Mouse (Mus musculus) G1E (cell line): Measurements from ENCODE around the gene Tas2r131.

Experiments used
- CTCF ChIP-seq: IDR thresholded peaks from 2 replicates; pipeline ENCODE4 v1.5.1; 2012; ENCODE audit warnings: low read depth, low read length, inconsistent platforms, mixed read lengths
- GATA1 ChIP-seq: IDR thresholded peaks from 2 replicates; pipeline ENCODE4 v1.6.1; 2012; ENCODE audit warnings: borderline replicate concordance, low read length, inconsistent platforms, mixed read lengths
- GATA2 ChIP-seq: IDR thresholded peaks from 2 replicates; pipeline ENCODE4 v1.6.1; 2012; ENCODE audit warnings: low read depth, low read length, inconsistent platforms, borderline replicate concordance
- POLR2AphosphoS5 ChIP-seq: IDR thresholded peaks from 2 replicates; pipeline ENCODE4 v1.6.1; 2012; ENCODE audit warnings: low read depth, low read length, inconsistent platforms; ENCODE audit not compliant: insufficient replicate concordance
- TAL1 ChIP-seq: conservative IDR thresholded peaks from 2 replicates; pipeline ENCODE4 v1.6.1; 2012; ENCODE audit warnings: low read depth, low read length, inconsistent platforms, mixed read lengths

DNA sequence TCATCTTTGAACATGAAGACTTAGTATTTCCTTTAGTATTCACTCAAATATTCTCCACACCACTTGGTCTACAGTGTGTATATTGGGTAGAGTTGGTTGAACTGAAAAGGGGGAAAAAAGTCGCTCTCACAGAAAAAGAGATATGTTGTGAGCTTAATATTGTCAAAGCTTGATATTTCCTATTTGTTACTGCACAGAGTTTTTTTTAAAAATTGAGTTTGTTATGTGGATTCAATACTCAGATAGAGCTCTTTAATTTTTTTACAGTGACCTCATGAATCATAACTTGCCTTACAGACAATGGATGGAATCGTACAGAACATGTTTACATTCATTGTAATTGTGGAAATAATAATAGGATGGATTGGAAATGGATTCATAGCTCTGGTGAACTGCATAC lies 6.9 kb downstream of the Tas2r131 start, which contains the start of gene Tas2r129:
- TF ChIP-seq CTCF = no peak
- TF ChIP-seq GATA1 = no peak
- no peak for TF ChIP-seq GATA2
- TF ChIP-seq POLR2AphosphoS5 = no peak
- TF ChIP-seq TAL1 = no peak
